Mouse (Mus musculus) cerebral cortex, adult 2 months (tissue): ENCODE results near the gene Svep1.

Source experiments
- WGBS: fragments of 180-500 bp; shearing (Covaris S2); methylation state at CpG from one replicate; pipeline ENCODE4 v1.1.7; 2018; 5-methylcytosine and 5-hydroxymethylcytosine counted together

Svep1 gene

GRCm38 (mm10) chr4:58170430-58170829, 36.2 kb downstream of the Svep1 start:
- 83% methylated on average over 5 of the region's 5 CpGs for WGBS

GRCm38 (mm10) chr4:58169918-58170317, 36.7 kb downstream of the Svep1 start:
- 91% methylated on average over 2 of the region's 2 CpGs for WGBS

GRCm38 (mm10) chr4:58168366-58168765, 38.3 kb downstream of the Svep1 start:
- WGBS: 81% methylated on average over 5 of the region's 5 CpGs

- WGBS: 88% methylated on average over 7 of the region's 7 CpGs
Observed at GRCm38 (mm10) chr4:58165711-58166110, 40.9 kb downstream of the Svep1 start.

GRCm38 (mm10) chr4:58161901-58162300, 44.8 kb downstream of the Svep1 start:
- WGBS: 90% methylated on average over 2 of the region's 2 CpGs

- 80% methylated on average over 1 of the region's 1 CpGs for WGBS
Observed at GRCm38 (mm10) chr4:58159564-58159963, 47.1 kb downstream of the Svep1 start.

GRCm38 (mm10) chr4:58150301-58150700, 56.4 kb downstream of the Svep1 start:
- WGBS: 74% methylated on average over 3 of the region's 3 CpGs

GRCm38 (mm10) chr4:58149186-58149585, 57.5 kb downstream of the Svep1 start:
- WGBS: 57% methylated on average over 1 of the region's 1 CpGs

- WGBS: 99% methylated on average over 2 of the region's 2 CpGs
Observed at GRCm38 (mm10) chr4:58146676-58147075, 60.0 kb downstream of the Svep1 start.

- 79% methylated on average over 8 of the region's 8 CpGs for WGBS
Observed at GRCm38 (mm10) chr4:58139764-58140556, 66.7 kb downstream of the Svep1 start.

- 59% methylated on average over 6 of the region's 6 CpGs for WGBS
Observed at GRCm38 (mm10) chr4:58139241-58139640, 67.4 kb downstream of the Svep1 start.

- 63% methylated on average over 1 of the region's 1 CpGs for WGBS
Observed at GRCm38 (mm10) chr4:58133610-58134309, 72.9 kb downstream of the Svep1 start.

GRCm38 (mm10) chr4:58129844-58130243, 76.8 kb downstream of the Svep1 start:
- 85% methylated on average over 4 of the region's 4 CpGs for WGBS

GRCm38 (mm10) chr4:58127024-58127423, 79.6 kb downstream of the Svep1 start:
- WGBS: 74% methylated on average over 5 of the region's 5 CpGs

GRCm38 (mm10) chr4:58115452-58115851, 91.2 kb downstream of the Svep1 start:
- 44% methylated on average over 8 of the region's 8 CpGs for WGBS

GRCm38 (mm10) chr4:58111008-58111407, 95.7 kb downstream of the Svep1 start:
- 89% methylated on average over 10 of the region's 10 CpGs for WGBS

- 89% methylated on average over 6 of the region's 6 CpGs for WGBS
Observed at GRCm38 (mm10) chr4:58109793-58110192, 96.9 kb downstream of the Svep1 start.

- WGBS: 83% methylated on average over 3 of the region's 3 CpGs
Observed at GRCm38 (mm10) chr4:58108364-58108763, 98.3 kb downstream of the Svep1 start.

- 88% methylated on average over 9 of the region's 9 CpGs for WGBS
Observed at GRCm38 (mm10) chr4:58097732-58098131, 108.9 kb downstream of the Svep1 start.

- 53% methylated on average over 1 of the region's 1 CpGs for WGBS
Observed at GRCm38 (mm10) chr4:58086738-58087137, 119.9 kb downstream of the Svep1 start.

GRCm38 (mm10) chr4:58086151-58086550, 120.5 kb downstream of the Svep1 start:
- WGBS: 50% methylated on average over 4 of the region's 4 CpGs

- WGBS: 95% methylated on average over 3 of the region's 3 CpGs
Observed at GRCm38 (mm10) chr4:58085340-58085739, 121.3 kb downstream of the Svep1 start.

GRCm38 (mm10) chr4:58084155-58084554, 122.5 kb downstream of the Svep1 start:
- WGBS: 96% methylated on average over 5 of the region's 5 CpGs
